Mouse (Mus musculus) frontal cortex, postnatal 14 days (tissue): ENCODE measurements around the gene Magi2.
"Not testable (repeated sequence)": the region's sequence is repeated elsewhere in the genome, so short reads cannot be mapped to it uniquely, and the experiment has no call there.

ENCODE experiments used
- DNase-seq, 2 experiments: peaks; one replicate each; pipeline ENCODE4 v3.0.0; 2022; ENCODE audit warnings: low spot score in 2 of 2

Gene Magi2

DNA sequence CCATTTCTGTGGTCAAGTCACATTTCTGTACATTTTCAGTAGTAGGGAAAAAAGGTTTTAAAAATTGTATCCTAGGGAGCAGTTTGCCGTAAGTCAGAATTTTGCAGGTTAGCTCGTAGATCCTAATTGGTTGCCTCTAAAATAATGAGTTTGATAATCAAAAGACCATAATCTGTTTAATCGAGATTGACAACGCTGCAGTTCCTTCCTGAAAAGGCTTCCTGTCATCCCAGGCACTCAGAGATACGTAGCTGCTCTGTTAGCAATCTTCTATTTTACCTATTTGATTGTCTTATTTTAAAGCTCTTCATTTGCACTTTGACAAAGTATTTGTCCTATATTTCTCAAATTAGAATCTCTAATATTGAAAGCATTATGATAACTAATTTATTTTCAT, 1476.5 kb downstream of the Magi2 start:
- DNase-seq = no peak

DNA sequence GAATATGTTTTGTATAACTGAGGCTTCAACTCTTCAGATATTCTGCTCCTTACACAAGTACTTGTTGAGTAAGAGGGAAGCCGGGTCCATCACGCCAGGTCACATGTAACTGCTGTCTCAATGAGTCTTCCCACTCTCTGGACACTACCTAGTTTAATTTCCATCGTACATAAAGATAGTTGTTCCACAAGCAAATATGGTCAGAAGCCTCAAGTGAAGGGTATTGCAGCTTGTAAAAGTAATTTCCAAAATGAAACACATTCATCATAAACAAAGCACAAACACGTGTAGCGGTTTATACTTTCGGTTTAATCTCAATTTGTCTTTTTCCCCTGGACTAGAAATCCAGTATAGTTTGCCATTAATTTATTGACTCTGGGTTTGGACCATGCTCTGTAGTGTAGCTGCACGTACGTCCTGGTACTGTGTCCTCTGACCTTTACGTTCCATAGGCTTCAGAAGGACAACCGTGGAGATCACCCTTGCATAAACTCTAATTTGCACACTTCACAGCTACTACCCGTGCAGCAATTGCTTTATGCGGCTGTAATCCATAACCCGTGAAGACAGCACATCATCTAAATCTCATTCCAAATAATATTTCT, 1477.2 kb downstream of the Magi2 start:
- DNase-seq = no peak

DNA sequence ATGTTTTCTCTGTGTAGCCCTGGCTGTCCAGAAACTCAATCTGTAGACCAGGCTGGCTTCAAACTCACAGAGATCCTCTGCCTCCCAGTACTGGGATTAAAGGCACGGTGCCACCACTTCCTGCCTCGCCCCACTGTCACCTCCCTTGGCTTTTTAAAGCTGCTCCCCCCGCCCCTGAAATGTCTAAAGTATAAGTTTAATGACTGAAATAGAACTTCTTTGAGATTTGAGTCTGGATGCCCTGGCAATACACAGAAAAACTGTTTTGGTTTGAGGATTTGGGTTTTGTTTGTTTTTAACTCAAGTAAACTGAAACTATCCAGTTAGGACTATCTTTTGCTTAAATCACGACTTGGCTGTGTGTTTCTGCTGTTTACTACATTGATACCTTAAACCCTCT, 1478.0 kb downstream of the Magi2 start:
- DNase-seq = no peak

GRCm38 (mm10) chr5:20706322-20707282, 1479.8 kb downstream of the Magi2 start:
- DNase-seq = not testable (repeated sequence)

- not testable (repeated sequence) for DNase-seq
Observed at GRCm38 (mm10) chr5:20710845-20711244, 1484.0 kb downstream of the Magi2 start.

- DNase-seq = not testable (repeated sequence)
Observed at GRCm38 (mm10) chr5:20714619-20715018, 1487.8 kb downstream of the Magi2 start.

DNA sequence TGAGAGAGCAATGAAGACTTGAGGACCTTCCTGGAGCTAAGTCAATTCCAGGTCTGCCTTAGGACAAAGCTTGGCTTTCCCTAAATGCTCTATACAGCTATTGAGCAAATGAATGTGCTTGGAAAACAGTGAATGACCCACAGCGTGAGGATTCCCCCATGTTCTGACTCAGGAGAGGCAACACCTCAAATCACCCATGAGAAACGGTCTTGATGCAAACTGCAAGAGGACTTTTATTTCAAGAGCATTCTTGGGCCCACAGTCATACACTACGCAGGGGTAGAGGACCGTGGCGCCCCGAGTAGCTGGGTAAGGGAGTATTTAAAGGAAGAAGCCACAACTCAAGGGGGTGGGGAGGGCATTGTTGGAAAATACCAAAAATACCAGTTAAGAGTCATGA, 1489.1 kb downstream of the Magi2 start:
- DNase-seq = not testable (repeated sequence)

- no peak for DNase-seq
Observed at GRCm38 (mm10) chr5:20720201-20720900, 1493.5 kb downstream of the Magi2 start.

DNA sequence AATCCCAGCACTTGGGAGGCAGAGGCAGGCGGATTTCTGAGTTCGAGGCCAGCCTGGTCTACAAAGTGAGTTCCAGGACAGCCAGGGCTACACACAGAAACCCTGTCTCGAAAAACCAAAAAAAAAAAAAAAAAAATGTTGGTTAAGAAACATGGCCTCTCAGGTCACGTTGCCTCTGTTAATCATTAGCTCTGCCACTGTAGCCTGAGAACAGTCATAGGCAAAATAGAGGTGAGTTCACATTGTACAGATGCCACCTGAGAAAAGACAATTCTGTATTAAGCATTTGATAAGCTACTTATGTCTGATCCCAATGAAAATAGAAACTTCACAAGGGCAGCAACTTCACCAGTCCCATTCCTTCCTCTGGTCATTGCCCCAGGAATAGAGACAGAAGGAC, 1496.4 kb downstream of the Magi2 start:
- DNase-seq = not testable (repeated sequence)

DNA sequence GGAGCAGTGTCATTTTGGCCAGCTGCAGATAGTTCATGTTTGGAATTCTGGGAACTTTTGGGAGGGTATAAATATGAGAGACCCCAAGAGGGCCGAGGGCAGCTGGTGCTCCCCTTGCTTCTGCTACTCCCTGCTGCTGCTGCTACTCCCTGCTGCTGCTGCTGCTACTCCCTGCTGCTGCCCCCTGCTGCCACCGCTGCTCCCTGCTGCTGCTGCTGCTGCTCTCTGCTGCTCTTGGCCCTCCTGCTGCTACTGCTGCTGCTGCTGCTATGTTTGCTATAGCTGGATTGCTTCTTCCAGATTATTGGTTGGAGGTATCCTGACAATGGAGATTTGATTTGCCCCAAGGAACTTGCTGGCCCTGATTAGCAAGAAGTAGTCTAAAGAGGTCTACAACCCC, 1512.0 kb downstream of the Magi2 start:
- no peak for DNase-seq

- no peak for DNase-seq
Observed at GRCm38 (mm10) chr5:20741193-20741592, 1514.4 kb downstream of the Magi2 start.

DNA sequence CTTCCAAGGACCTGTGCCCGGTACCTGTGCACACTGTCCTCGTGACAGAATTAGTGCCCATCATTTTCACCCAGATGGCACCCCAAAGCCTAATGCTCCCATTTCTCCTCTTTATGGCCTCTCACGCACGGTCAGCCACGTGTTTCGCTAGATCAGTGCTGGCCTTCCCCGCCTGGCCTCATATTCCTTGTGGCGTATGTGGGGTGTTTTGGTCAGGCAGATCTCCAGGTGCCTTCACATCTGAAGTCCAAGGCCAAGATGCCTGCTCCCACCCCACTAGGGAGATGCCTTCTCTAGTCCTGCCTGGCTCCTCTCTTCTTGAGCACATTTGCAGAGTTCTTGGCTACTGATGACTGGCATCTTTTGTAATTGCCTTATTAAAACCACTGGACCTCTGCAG, 1515.1 kb downstream of the Magi2 start:
- DNase-seq = no peak

DNA sequence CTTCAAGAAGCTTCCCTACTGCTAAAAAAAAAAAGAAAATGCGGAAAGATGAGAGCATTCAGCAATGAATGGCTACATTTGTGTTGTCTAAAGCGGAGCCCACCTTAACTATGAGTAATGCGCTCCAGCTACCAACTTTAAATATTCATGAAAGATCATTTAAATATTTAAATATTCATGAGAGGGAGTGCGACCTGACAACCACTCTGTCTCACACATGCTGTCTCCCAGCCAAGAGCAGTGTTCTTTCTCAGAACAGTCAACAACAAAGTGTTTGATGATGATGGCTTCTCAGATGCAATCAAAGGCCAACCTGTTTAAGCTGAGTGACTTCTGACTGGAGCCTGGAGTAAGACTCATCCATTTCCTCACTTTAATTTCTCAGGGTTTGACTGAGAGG, 1521.3 kb downstream of the Magi2 start:
- DNase-seq = no peak

DNA sequence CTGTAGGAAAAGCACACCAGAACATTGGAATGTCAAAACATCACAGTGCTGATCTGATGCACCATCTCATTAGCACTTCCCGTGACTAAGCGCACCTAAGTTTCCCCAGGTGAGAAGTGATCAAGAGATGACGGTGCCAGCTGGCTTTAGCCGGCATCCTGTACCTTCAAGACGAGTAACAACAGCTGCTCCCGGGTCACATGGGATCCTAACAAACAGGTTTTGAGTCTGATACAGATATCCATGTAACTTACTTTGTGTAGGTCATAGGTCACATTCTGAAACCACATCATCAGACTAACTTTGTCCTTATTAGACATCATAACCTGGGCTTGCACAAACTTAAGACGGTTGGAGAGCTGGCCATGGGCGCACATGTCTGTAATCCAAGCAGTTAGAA, 1522.0 kb downstream of the Magi2 start:
- no peak for DNase-seq

- no peak for DNase-seq
Observed at GRCm38 (mm10) chr5:20749535-20749934, 1522.7 kb downstream of the Magi2 start.

DNA sequence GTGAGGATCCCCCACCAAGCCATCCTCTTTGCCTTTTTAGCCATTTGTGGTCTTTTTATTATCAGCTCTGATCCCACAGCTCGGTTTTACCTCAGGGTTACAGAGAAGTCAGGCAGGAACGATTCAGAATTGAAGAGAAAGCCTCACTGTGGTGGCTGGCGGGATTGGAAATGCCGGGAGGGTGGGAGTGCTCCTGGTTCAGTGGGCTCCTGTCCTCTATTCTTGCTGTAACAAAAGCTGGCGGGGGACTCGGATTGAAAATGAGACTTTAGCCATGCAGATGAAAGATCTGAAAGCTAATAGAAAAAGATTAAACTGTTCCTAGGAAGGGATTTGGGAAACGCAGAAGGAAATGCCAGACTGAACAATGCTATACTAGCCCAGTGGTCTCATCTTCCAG, 1524.2 kb downstream of the Magi2 start:
- no peak for DNase-seq

- DNase-seq = no peak
Observed at GRCm38 (mm10) chr5:20751696-20752095, 1524.9 kb downstream of the Magi2 start.

GRCm38 (mm10) chr5:20753096-20753495, 1526.3 kb downstream of the Magi2 start:
- DNase-seq = no peak

GRCm38 (mm10) chr5:20753963-20754362, 1527.1 kb downstream of the Magi2 start:
- DNase-seq = no peak
